Mouse (Mus musculus) embryonic facial prominence, embryonic 11.5 days (tissue): ENCODE measurements around the gene Lrrc36. TPM values are rescaled to one million over a fixed set of nuclear protein-coding genes. Genes with fewer than 3 reads are reported as not detected.

Experiments used
- ATAC-seq: fragments of 200-750 bp; cut with Nextera tagmentation; replicated peaks from 2 replicates; pipeline ENCODE4 v1.8.0; 2017; ENCODE audit warnings: low read depth; ENCODE audit not compliant: insufficient number of reproducible peaks, low FRiP score, low TSS enrichment
- DNase-seq: peaks from one replicate; pipeline ENCODE4 v3.0.0-alpha.2; 2015; ENCODE audit warnings: low spot score
- H3K27ac ChIP-seq: fragments of 300-500 bp; sonication (generic); replicated peaks from 2 replicates; pipeline ENCODE4 v1.5.1; 2014; ENCODE audit warnings: mild to moderate bottlenecking, low read depth, low read length, control low read depth
- H3K27me3 ChIP-seq: fragments of 300-500 bp; sonication (generic); 2 replicates; pipeline ENCODE4 v1.6.1; 2014; ENCODE audit warnings: mild to moderate bottlenecking, low read length, moderate library complexity, mixed read lengths; ENCODE audit not compliant: control insufficient read depth, insufficient read depth
- H3K36me3 ChIP-seq: fragments of 300-500 bp; sonication (generic); replicated peaks from 2 replicates; pipeline ENCODE4 v1.6.1; 2014; ENCODE audit warnings: low read depth, mild to moderate bottlenecking, low read length, moderate library complexity, mixed read lengths; ENCODE audit not compliant: control insufficient read depth, insufficient read depth
- H3K4me1 ChIP-seq: fragments of 300-500 bp; sonication (generic); 2 replicates; pipeline ENCODE4 v1.6.1; 2014; ENCODE audit warnings: low read length, mixed read lengths; ENCODE audit not compliant: control insufficient read depth, insufficient read depth
- H3K4me2 ChIP-seq: fragments of 300-500 bp; sonication (generic); 2 replicates; pipeline ENCODE4 v1.6.1; 2014; ENCODE audit warnings: low read depth, mild to moderate bottlenecking, control low read depth, low read length, moderate library complexity
- H3K4me3 ChIP-seq: fragments of 300-500 bp; sonication (generic); 2 replicates; pipeline ENCODE4 v1.5.1; 2014; ENCODE audit warnings: low read depth, low read length, control low read depth
- H3K9ac ChIP-seq: fragments of 300-500 bp; sonication (generic); replicated peaks from 2 replicates; pipeline ENCODE4 v1.6.1; 2014; ENCODE audit warnings: mild to moderate bottlenecking, control low read depth, low read length
- H3K9me3 ChIP-seq: fragments of 300-500 bp; sonication (generic); replicated peaks from 2 replicates; pipeline ENCODE4 v1.6.1; 2016; ENCODE audit warnings: mild to moderate bottlenecking, low read length, inconsistent platforms, mixed read lengths; ENCODE audit not compliant: control insufficient read depth
- WGBS: fragments of 180-500 bp; shearing (Covaris S2); extraction: QIAGEN DNeasy Blood & Tissue Kit; methylation state at CpG from one replicate; pipeline ENCODE4 v1.1.7; 2014; 5-methylcytosine and 5-hydroxymethylcytosine counted together
- polyA plus RNA-seq: library from polyadenylated mRNA; unstranded; fragments of >200 nt; fragmentation: Nextera tagmentation; extraction: Ambion mirVana; gene quantifications from 2 replicates; pipeline ENCODE4 v1.2.1, GENCODE M21; 2014

Lrrc36 gene
- polyA plus RNA-seq, 1 experiment from 2014 or later, result 0.39 TPM

- Histone ChIP-seq H3K27ac (no peak overlapping the region), H3K36me3 (no peaks in the 10 kb centered on the region), H3K4me2 (no peak overlapping the region), H3K4me1 (peaks cover 2% of the 10 kb centered on the region; the same call in 1 of the 2 replicates), H3K27me3 (no peaks in the 10 kb centered on the region), H3K4me3 (no peak overlapping the region), H3K9me3 (no peaks in the 10 kb centered on the region), H3K9ac (no peak overlapping the region)
- peak; percentile 56 for DNase-seq
- 38% methylated on average over 12 of the region's 12 CpGs for WGBS
- ATAC-seq, result no peak
Observed at GRCm38 (mm10) chr8:105509997-105510735, 96.8 kb downstream of the Lrrc36 start.

Other genes starting within 250 kb of the Lrrc36 start
- gene Cbfb, start 242.9 kb upstream of the Lrrc36 start, polyA plus RNA-seq, result 119 and 139 TPM in 2 replicates
- 30.8 and 31.5 TPM in 2 replicates for gene D230025D16Rik, start 188.4 kb upstream of the Lrrc36 start, polyA plus RNA-seq
- gene B3gnt9, start 158.4 kb upstream of the Lrrc36 start, polyA plus RNA-seq, result 2.3 and 3.3 TPM in 2 replicates
- gene Tradd, start 149.0 kb upstream of the Lrrc36 start, polyA plus RNA-seq, result 14.0 and 16.6 TPM in 2 replicates
- 1.2 and 2.0 TPM in 2 replicates for gene Fbxl8, start 148.9 kb upstream of the Lrrc36 start, polyA plus RNA-seq
- gene Hsf4, start 143.8 kb upstream of the Lrrc36 start, polyA plus RNA-seq, result 0.13 TPM in 1 of 2 replicates, not detected in the other
- gene Nol3, start 137.4 kb upstream of the Lrrc36 start, polyA plus RNA-seq, result 0.84 and 1.2 TPM in 2 replicates
- 23.6 and 25.2 TPM in 2 replicates for gene 4931428F04Rik, start 123.7 kb upstream of the Lrrc36 start, polyA plus RNA-seq
- 7.2 and 8.2 TPM in 2 replicates for gene Exoc3l, start 117.5 kb upstream of the Lrrc36 start, polyA plus RNA-seq
- 103 and 110 TPM in 2 replicates for gene E2f4, start 115.9 kb upstream of the Lrrc36 start, polyA plus RNA-seq
- 2.8 and 3.3 TPM in 2 replicates for gene Elmo3, start 108.0 kb upstream of the Lrrc36 start, polyA plus RNA-seq
- 0.83 and 0.98 TPM in 2 replicates for gene Lrrc29, start 87.3 kb upstream of the Lrrc36 start, polyA plus RNA-seq
- gene Tmem208, start 87.2 kb upstream of the Lrrc36 start, polyA plus RNA-seq, result 91.7 and 99.6 TPM in 2 replicates
- 1.8 and 2.6 TPM in 2 replicates for gene Fhod1, start 65.6 kb upstream of the Lrrc36 start, polyA plus RNA-seq
- 3.8 and 4.0 TPM in 2 replicates for gene Slc9a5, start 64.7 kb upstream of the Lrrc36 start, polyA plus RNA-seq
- 0.28 and 0.29 TPM in 2 replicates for gene Plekhg4, start 40.3 kb upstream of the Lrrc36 start, polyA plus RNA-seq
- gene Kctd19, start 69 bp upstream of the Lrrc36 start, polyA plus RNA-seq, result not detected in 2 replicates
- gene Tppp3, start 58.0 kb downstream of the Lrrc36 start, polyA plus RNA-seq, result 49.5 and 59.1 TPM in 2 replicates
- gene Zdhhc1, start 83.3 kb downstream of the Lrrc36 start, polyA plus RNA-seq, result 15.0 and 17.9 TPM in 2 replicates
- 11.9 and 12.6 TPM in 2 replicates for gene Hsd11b2, start 105.2 kb downstream of the Lrrc36 start, polyA plus RNA-seq
- 89.8 and 95.5 TPM in 2 replicates for gene Atp6v0d1, start 152.5 kb downstream of the Lrrc36 start, polyA plus RNA-seq
- gene Ripor1, start 191.7 kb downstream of the Lrrc36 start, polyA plus RNA-seq, result 7.3 and 8.7 TPM in 2 replicates
- 116 and 118 TPM in 2 replicates for gene Ctcf, start 223.0 kb downstream of the Lrrc36 start, polyA plus RNA-seq
- 1.0 and 1.7 TPM in 2 replicates for gene Agrp, start 223.8 kb downstream of the Lrrc36 start, polyA plus RNA-seq